Mouse (Mus musculus) intestine, embryonic 16.5 days (tissue): ENCODE data around the gene Prps1. TPM values are rescaled to one million over a fixed set of nuclear protein-coding genes. Genes with fewer than 3 reads are reported as not detected.

Experiments
- ATAC-seq: fragments of 200-750 bp; cut with Nextera tagmentation; 2 replicates; pipeline ENCODE4 v1.8.0; 2017; ENCODE audit warnings: moderate TSS enrichment, moderate library complexity
- H3K27ac ChIP-seq: fragments of 300-500 bp; sonication (generic); 2 replicates; pipeline ENCODE4 v1.5.1; 2014; ENCODE audit warnings: mild to moderate bottlenecking, low read length
- H3K27me3 ChIP-seq: fragments of 300-500 bp; sonication (generic); replicated peaks from 2 replicates; pipeline ENCODE4 v1.6.1; 2014; ENCODE audit warnings: low read length, control low read depth, mixed read lengths; ENCODE audit not compliant: control insufficient read depth, insufficient read depth
- H3K36me3 ChIP-seq: fragments of 300-500 bp; sonication (generic); 2 replicates; pipeline ENCODE4 v1.6.1; 2014; ENCODE audit warnings: low read length, control low read depth; ENCODE audit not compliant: control insufficient read depth, insufficient read depth
- H3K4me1 ChIP-seq: fragments of 300-500 bp; sonication (generic); 2 replicates; pipeline ENCODE4 v1.6.1; 2014; ENCODE audit warnings: low read length, control low read depth, mixed read lengths; ENCODE audit not compliant: control insufficient read depth, insufficient read depth
- H3K4me2 ChIP-seq: fragments of 300-500 bp; sonication (generic); 2 replicates; pipeline ENCODE4 v1.6.1; 2014; ENCODE audit warnings: low read depth, low read length, control low read depth
- H3K4me3 ChIP-seq: fragments of 300-500 bp; sonication (generic); 2 replicates; pipeline ENCODE4 v1.5.1; 2014; ENCODE audit warnings: mild to moderate bottlenecking, low read length
- H3K9ac ChIP-seq: fragments of 300-500 bp; sonication (generic); 2 replicates; pipeline ENCODE4 v1.6.1; 2014; ENCODE audit warnings: low read depth, low read length
- H3K9me3 ChIP-seq: fragments of 300-500 bp; sonication (generic); 2 replicates; pipeline ENCODE4 v1.6.1; 2016; ENCODE audit warnings: low read length, control low read depth; ENCODE audit not compliant: control insufficient read depth
- WGBS: fragments of 180-500 bp; shearing (Covaris S2); extraction: QIAGEN DNeasy Blood & Tissue Kit; methylation state at CpG from one replicate; pipeline ENCODE4 v1.1.7; 2014; 5-methylcytosine and 5-hydroxymethylcytosine counted together
- polyA plus RNA-seq: library from polyadenylated mRNA; unstranded; fragments of >200 nt; fragmentation: Nextera tagmentation; extraction: Ambion mirVana; gene quantifications from 2 replicates; pipeline ENCODE4 v1.2.1, GENCODE M21; 2015

Gene Prps1
- polyA plus RNA-seq, 1 experiment from 2014 or later: 19.7 TPM

DNA sequence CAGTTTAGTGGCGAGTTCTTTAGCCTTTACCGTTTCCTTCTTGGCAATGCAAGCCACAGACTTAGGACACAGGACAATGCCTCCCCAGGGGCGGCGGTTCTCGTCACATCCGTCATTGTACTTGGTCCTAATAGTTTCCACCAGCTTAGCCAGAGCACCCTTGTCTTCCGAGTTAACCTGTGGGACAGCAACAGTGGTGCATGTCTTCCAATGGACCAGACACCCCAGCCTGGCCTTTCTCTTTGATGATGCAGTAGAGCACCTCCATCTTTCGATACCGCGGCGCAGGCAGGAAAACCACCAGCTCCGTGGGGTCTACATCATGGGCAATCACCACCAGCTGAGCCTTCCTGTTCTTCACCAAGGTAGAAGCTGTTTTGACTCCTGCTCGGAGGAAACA, 10.9 kb upstream of the Prps1 start:
- Histone ChIP-seq H3K4me1 (no peaks in the 10 kb centered on the region), H3K36me3 (no peaks in the 10 kb centered on the region), H3K27me3 (no peaks in the 10 kb centered on the region), H3K4me3 (no peak overlapping the region), H3K27ac (no peak overlapping the region), H3K9me3 (no peaks in the 10 kb centered on the region), H3K4me2 (no peak overlapping the region), H3K9ac (no peak overlapping the region)
- no peak for ATAC-seq
- 76% methylated on average over 13 of the region's 13 CpGs for WGBS

DNA sequence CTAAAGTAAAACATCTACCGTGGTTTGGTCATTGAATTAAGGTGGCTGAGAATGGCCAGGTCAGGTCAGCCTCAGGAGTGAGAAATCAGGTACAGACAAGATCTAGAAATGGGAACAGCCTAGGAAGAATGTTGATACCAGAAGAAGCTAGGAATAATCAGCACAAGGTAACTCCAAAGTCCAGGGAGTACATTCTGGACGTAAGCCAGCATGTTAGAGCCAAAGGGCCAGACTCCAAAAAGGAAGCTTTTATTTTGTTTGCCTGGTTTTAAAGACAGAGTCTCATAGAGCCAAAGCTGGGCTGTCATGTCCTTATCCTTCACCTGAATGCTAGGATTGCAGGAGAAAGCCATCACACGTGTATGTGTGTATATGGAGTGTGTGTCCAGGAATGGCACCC, 6.3 kb upstream of the Prps1 start:
- H3K4me2 ChIP-seq: no peak overlapping the region
- no peaks in the 10 kb centered on the region for H3K36me3 ChIP-seq
- no peaks in the 10 kb centered on the region for H3K9me3 ChIP-seq
- H3K9ac ChIP-seq: no peak overlapping the region
- H3K27ac ChIP-seq: no peak overlapping the region
- no peaks in the 10 kb centered on the region for H3K27me3 ChIP-seq
- no peaks in the 10 kb centered on the region for H3K4me1 ChIP-seq
- ATAC-seq: peak; percentile 44; the same call in 1 of the 2 replicates
- 58% methylated on average over 3 of the region's 3 CpGs for WGBS
- no peak overlapping the region for H3K4me3 ChIP-seq

DNA sequence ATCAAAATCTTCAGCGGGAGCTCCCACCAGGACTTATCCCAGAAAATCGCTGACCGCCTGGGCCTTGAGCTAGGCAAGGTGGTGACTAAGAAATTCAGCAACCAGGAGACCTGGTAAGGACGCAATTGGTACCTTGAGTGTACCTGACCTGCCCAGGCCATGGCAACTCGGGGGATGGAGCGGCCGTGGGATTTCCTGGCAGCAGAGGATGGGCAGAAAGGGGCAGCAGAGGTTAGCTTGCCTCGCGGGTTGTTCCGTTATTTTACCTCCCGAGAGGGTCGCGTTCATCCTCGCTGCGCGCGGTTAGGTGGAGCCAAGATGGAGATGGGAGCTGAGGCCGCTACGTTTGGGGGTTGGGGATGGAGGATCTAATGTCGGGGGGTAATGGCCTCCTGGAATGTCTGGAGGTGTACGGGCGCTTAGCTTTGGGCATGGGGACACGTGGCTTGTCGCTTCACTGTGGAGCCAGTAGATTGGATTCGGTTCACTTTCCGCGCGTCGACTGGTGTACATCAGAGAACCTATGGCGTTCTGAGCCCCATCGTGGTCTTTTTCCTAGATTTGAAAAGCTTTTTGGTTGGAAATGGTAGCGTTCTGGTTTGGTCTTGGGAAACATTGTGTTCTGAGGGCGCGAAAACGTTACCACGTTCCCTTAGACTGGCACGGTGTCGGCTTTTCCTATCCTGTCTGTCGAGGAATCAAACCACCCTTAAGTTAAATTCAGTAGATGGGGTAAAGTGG, 508 bp downstream of the Prps1 start:
- no peaks in the 10 kb centered on the region for H3K36me3 ChIP-seq
- peak overlapping the region; percentile 68 for H3K4me2 ChIP-seq
- WGBS: 21% methylated on average over 39 of the region's 39 CpGs
- H3K4me1 ChIP-seq: no peaks in the 10 kb centered on the region
- H3K9me3 ChIP-seq: no peaks in the 10 kb centered on the region
- H3K9ac ChIP-seq: peak overlapping the region; percentile 61
- peaks cover 10% of the 10 kb centered on the region; the same call in 1 of the 2 replicates for H3K27me3 ChIP-seq
- H3K4me3 ChIP-seq: peak overlapping the region; percentile 59
- ATAC-seq: peak; percentile 72
- H3K27ac ChIP-seq: no peak overlapping the region

DNA sequence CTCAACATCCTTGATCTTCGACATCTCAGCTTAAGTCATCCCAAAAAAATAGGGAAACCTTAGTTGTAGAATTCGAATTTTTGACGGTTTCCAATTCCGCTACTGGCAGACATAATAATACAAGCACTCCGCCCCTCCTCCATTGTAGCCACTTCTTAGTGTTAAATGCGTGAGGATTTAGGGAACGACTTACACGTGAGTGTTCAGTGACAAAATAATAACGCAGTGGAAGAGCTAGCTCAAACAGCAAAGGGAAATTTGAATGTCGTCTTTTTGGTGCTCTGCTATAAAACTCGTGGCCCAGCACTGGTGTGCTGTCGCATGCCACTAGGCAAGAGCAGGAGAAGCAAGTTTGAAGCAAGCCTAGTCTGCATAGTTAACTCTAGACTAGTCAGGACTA, 1.1 kb downstream of the Prps1 start:
- no peak for ATAC-seq

DNA sequence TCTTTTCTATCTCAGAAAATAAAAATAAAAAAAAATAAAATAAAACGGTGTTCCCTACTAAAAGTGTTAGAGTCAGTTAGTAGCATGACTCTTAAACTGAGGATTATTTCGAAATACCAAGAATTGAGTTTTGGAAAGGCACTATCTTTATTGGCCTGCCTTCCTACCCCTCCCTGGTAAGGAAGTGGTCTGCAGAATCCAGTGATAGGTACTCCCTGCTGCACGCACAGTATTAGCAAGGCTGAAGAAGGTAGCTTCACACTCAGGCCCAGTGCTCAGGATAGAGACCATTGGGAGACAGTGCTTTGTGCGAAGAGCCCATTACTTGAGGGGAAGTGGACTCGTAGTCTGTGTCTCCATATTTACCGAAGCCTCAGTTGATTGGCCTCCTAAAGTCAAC, 21.8 kb downstream of the Prps1 start:
- no peak for ATAC-seq
- Histone ChIP-seq H3K9ac (no peak overlapping the region), H3K4me3 (no peak overlapping the region), H3K27me3 (no peaks in the 10 kb centered on the region), H3K27ac (no peak overlapping the region), H3K36me3 (no peaks in the 10 kb centered on the region), H3K4me1 (no peaks in the 10 kb centered on the region), H3K9me3 (no peaks in the 10 kb centered on the region), H3K4me2 (no peak overlapping the region)
- WGBS: 88% methylated on average over 6 of the region's 6 CpGs

More for the DNA sequence above, 1.1 kb downstream of the Prps1 start:
- Histone ChIP-seq H3K4me2 (peak overlapping the region; percentile 68), H3K4me1 (no peaks in the 10 kb centered on the region), H3K9me3 (no peaks in the 10 kb centered on the region), H3K4me3 (peak overlapping the region; percentile 59), H3K27ac (no peak overlapping the region), H3K36me3 (no peaks in the 10 kb centered on the region), H3K9ac (0 out of 2 replicates have a peak overlapping the region, but pooled peaks have one; percentile 61), H3K27me3 (peaks cover 10% of the 10 kb centered on the region; the same call in 1 of the 2 replicates)
- whole genome bisulfite sequencing: 19% methylated on average over 12 of the region's 12 CpGs

DNA sequence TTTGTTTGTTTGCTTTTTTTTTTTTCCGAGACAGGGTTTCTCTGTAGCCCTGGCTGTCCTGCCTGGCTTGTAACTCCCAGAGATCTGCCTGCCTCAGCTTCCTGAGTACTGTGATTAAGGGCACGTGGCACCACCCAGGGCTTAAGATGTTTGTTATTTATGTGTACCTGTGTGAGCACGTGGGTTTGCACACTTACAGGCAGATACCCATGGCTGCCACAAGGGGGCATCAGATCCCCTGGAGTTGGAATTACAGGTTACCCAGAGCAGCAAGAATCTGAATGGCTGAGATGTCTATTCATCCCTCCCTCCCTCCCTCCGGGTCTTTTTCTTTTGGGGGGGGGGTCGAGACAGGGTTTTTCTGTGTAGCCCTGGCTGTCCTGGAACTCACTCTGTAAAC, 22.8 kb downstream of the Prps1 start:
- WGBS: 59% methylated on average over 5 of the region's 5 CpGs
- ATAC-seq: no peak
- Histone ChIP-seq H3K4me3 (no peak overlapping the region), H3K9me3 (no peaks in the 10 kb centered on the region), H3K4me2 (no peak overlapping the region), H3K36me3 (no peaks in the 10 kb centered on the region), H3K27me3 (no peaks in the 10 kb centered on the region), H3K27ac (no peak overlapping the region), H3K4me1 (no peaks in the 10 kb centered on the region), H3K9ac (no peak overlapping the region)

DNA sequence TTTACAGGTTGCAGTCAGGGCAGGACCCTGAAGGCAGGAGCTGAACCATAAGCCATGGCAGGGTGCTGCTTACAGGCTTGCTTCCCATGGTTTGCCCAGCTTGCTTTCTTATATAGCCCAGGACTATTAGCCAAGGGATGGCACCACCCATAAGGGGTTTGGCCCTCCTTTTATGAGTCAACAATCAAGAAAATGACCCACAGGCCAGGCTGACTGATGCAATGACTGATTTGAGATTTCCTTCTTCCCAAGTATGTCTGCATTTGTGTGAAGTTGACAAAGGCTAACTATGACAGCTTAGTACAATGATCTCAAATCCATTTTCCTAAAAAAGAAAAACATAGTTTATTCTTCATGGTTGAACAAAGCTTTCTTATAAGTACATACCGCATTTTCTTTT, 32.8 kb downstream of the Prps1 start:
- Histone ChIP-seq H3K27me3 (peaks cover 3% of the 10 kb centered on the region; the same call in 1 of the 2 replicates), H3K36me3 (no peaks in the 10 kb centered on the region), H3K4me3 (no peak overlapping the region), H3K27ac (no peak overlapping the region), H3K4me1 (no peaks in the 10 kb centered on the region), H3K9ac (no peak overlapping the region), H3K9me3 (no peaks in the 10 kb centered on the region), H3K4me2 (no peak overlapping the region)
- 87% methylated on average over 1 of the region's 1 CpGs for WGBS
- no peak for ATAC-seq

DNA sequence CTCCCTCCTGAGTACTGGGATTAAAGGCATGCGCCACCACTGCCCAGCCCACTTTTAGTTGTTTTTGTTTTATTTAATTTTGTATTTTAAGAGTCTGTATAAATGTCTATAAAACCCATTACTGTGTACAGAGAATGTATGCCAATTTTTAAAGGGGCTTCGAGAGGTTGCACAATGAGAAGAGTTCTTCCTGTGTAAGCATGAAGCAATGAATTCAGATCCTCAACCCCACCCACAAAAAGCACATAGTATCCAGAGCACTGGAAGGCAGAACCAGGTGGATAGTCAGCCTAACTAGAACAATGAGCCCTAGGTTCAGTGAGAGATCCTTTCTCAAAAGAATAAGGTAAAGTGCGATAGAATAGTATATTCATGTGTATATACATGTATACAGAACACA, 33.8 kb downstream of the Prps1 start:
- Histone ChIP-seq H3K9me3 (no peaks in the 10 kb centered on the region), H3K36me3 (no peaks in the 10 kb centered on the region), H3K27me3 (peaks cover 3% of the 10 kb centered on the region; the same call in 1 of the 2 replicates), H3K4me2 (no peak overlapping the region), H3K4me1 (no peaks in the 10 kb centered on the region), H3K4me3 (no peak overlapping the region), H3K9ac (no peak overlapping the region), H3K27ac (no peak overlapping the region)
- no peak for ATAC-seq
- WGBS: 90% methylated on average over 3 of the region's 3 CpGs

DNA sequence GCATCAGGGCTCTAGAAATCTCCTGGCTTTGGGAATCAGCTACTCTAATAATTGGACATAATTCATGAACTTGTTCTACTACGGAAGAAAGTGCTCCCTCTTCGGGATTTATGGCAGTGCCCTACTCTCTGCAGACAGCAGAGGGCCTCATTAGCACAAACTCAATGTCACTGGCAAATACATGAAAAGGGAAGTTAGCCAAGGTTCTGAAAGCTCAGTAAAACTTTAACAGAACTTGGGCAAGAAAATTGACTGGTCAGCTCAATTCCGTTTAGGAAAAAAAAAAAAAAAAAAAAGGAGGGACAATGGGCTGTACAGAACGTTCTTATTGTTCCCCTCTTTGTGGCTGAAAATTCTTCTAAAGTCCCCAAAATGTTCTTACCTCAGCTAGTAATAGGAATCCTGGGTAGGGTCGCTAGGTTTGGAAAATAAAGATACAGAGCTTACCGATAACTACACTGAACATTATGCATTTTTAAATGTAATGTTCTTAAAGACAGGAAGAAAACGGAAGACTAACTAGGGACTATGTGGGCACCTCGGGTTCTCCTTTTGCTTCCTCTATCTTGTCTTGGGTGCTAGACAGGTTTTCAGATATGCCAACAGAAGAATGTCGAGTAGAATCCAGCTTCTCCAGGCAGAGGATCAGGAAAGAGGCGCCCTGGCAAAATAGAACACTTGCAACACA, 35.6 kb downstream of the Prps1 start:
- Histone ChIP-seq H3K9ac (no peak overlapping the region), H3K36me3 (no peaks in the 10 kb centered on the region), H3K4me1 (no peaks in the 10 kb centered on the region), H3K9me3 (no peaks in the 10 kb centered on the region), H3K4me2 (no peak overlapping the region), H3K27ac (no peak overlapping the region), H3K4me3 (no peak overlapping the region), H3K27me3 (peaks cover 4% of the 10 kb centered on the region; the same call in 1 of the 2 replicates)
- WGBS: 60% methylated on average over 10 of the region's 10 CpGs
- ATAC-seq: no peak
